Mouse (Mus musculus): ENCODE data around the gene Tgm6.
A peak's percentile ranks its signal among the peaks of the same experiment; 100 is the strongest.

Tgm6 gene

DNA sequence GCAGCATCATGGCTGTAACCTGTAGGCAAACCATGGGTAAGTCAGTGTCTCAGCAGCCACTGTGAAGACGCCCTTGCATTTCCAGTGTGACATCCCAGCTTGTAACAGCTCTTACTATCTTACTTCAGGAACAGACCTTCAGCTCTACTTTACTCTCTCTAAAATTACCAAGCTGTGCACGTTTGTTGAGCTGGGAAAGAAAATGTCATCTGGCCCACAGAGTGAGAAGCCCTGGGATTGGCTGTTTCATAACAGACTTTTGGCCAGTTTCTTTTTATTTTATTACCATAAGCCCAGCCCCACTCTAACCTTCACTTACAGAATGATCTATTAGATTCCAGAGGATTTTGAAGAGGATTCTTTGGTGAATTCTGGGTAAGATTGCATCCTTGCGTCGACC is at the start of gene Tgm6:
TSS of gene Tgm6 (plus strand) at position 301 of the 400 bp plus-strand sequence.
- no peak for DNase-seq (ENCODE audit: low spot score in 2 of 2)

DNA sequence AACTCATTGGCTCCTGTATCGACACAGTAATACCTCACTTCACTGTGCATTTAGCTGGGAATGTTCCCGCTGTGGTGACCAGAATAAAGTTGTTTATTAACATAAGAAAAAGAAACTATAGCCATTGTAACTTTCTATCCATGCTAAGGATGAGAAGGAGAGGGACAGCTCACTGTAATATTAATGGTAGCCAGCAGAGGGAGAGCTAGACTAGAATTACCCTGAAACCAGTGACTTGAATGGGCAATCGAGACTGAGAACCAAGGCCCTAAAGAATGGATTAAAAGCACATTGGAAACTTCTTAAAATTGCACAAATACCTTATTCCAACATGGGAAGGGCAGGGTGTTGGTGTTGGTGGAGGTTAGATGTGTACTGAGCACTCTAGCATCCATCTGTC is 44.0 kb upstream of the Tgm6 start:
- DNase-seq (ENCODE audit: low spot score in 2 of 2) = peak in 1 of 2 experiments; percentile 58

DNA sequence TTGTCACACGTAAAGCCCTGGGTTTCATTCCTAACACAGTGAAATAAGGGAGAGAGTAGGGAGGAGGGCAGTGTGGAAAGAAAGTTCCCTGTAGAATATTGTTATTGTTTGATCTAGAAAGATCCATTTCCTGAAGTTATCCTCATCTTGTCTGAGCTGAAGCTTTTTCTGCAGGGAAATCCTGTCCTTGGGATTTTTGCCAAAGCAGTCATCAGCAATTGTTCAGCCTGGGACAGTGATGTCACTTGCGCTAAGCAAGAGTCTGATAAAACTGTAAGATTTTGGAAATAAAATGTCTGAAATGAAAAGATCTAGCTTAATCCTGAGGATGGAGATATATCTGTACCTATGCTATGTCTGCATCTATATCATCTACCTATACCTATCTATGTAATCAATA is 41.8 kb upstream of the Tgm6 start:
- DNase-seq (ENCODE audit: low spot score in 2 of 2) = no peak

DNA sequence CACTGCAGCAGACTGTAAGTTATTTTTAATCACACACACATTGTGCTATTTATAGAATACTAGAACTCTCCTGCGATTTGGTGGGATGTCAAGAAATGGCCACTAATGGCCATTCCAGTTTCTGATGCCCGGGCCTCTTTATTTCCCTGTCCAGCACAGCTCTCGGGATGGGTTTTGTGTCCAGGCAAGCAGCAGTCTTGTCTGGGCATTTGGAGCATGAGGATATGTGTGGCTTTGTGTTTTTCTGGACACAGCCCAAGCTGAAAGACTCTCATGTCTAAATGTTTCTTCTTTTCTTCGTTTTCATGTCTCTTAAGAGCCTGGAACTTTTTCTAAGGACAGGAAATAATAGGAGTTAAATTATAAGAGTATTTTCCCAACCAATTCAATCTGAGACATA is 588 bp downstream of the Tgm6 start:
- DNase-seq (ENCODE audit: low spot score in 2 of 2) = no peak

DNA sequence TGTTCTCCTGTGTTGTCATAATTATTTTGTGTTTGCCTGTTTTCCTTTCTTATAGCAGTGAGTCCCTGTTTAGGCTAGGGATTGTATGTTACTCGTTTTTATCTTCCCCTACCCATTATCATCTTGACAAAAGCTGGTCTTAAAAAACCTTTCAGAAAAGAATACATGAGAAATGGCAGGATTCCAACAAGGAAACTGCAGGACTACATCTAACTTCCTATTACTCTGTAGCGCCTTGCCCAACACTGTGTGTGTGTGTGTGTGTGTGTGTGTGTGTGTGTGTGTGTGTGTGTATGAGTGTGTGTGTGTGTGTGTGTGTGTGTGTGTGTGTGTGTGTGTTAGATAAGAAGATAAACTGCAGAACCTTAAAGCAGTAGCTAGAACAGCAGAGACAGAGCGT is 1.2 kb downstream of the Tgm6 start:
- no peak for DNase-seq (ENCODE audit: low spot score in 2 of 2)

DNA sequence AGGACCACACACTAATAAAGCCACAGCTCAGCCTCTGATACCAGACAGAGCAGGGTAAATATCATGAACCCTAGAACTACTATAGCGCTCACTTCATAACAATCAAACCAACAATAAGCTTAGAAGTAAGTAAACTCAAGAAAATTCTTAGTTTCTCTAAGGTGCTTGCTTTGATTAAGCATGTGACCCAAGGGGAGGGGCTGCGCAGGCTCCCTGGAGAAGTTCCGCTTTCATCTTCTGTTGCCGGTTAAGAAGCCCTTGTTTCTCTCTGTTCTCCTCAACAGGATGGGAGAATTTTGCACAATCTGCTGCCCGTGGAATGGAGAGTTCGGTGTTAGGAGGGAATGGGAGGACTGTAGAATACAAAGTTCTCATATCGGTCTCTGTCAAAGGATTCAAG is 6.4 kb downstream of the Tgm6 start:
- no peak for DNase-seq (ENCODE audit: low spot score in 2 of 2)

DNA sequence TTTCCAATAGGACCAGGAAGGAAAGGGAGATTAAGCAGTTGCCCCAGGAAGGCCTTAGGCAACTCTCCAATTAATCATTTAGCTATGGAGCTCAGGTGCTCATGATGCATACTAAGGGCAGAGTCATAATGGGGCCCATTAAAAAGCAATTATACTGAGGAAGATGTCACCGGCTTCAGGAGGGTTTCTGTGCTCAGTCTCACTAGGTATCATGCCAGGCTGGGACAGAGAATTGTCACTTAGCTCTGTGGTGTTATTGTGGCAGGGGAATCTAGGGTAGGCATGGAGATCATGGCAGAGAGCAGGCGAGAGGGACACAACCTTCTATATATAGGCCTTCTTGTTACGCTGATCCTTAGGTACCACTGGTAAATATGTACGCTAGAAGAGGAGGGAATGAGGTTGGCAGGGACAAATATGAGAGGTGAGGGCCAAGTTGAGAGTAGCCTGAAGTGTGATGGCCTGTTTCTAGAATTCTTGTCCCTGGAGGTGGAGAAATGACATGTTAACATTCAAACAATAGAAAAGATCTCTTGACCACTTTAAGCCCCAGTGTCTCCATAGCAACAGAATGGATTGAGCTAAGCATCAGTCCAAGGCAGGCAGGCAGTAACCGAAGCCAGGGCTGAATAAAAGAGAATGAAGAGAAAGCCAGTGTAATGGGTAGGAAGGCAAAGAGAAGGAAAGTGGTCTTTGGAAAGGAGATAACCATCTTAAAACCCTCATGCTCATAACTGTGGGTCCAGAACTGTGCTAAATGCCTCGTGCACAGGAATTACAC is 13.3 kb downstream of the Tgm6 start:
- no peak for DNase-seq (ENCODE audit: low spot score in 2 of 2)

DNA sequence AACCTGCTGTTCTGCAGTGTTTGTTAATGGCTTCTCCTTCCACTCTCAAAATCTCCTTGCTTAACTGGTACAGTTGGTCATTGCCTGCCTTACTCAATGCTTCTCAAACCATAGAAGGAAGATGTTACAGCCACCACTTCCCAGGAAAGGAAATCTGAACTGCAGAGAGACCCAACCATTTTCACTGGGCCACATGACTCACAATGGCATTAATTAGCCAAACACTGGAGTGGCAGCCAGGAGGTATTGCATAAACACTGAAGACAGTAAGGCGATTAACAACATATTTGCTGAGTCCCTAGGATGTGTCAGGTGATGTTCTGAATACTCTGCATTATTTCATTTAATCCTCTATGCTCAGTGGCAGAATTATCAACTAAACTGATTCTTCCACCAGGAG is 13.9 kb downstream of the Tgm6 start:
- no peak for DNase-seq (ENCODE audit: low spot score in 2 of 2)

DNA sequence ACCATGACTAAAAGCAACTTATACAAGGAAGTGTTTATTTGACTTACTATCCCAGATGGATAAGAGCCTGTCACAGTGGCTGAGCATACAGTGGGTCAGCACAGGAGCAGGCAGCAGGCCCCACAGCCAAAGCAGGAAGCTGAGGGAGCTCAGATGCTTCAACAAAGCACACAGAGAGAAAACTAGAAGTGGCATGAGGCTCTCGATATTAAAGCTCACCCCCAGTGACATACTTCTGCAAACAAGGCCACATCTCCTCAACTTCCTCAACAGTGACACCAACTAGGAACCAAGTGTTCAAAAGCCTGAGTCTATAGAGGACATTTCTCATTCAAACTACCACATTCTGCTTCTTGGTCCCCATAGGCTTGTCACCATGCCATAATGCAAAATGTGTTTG is 17.5 kb downstream of the Tgm6 start:
- DNase-seq (ENCODE audit: low spot score in 2 of 2) = no peak

DNA sequence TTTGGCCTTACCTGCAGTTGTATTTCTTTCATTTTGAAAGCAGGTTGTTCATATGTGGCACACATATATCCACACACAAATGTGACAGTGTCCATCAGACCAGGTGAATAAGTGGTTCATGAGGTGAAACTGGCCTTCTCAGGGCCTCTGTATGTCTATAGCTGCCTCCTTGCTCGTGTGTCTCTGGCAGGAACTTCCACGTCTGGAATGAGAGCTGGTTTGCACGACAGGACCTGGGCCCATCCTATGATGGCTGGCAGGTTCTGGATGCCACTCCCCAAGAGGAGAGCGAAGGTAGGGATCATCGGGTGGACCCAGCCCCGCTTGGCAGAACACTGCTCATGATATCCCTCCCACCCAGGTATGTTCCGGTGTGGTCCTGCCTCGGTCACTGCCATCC is 30.8 kb downstream of the Tgm6 start:
- DNase-seq (ENCODE audit: low spot score in 2 of 2) = no peak

DNA sequence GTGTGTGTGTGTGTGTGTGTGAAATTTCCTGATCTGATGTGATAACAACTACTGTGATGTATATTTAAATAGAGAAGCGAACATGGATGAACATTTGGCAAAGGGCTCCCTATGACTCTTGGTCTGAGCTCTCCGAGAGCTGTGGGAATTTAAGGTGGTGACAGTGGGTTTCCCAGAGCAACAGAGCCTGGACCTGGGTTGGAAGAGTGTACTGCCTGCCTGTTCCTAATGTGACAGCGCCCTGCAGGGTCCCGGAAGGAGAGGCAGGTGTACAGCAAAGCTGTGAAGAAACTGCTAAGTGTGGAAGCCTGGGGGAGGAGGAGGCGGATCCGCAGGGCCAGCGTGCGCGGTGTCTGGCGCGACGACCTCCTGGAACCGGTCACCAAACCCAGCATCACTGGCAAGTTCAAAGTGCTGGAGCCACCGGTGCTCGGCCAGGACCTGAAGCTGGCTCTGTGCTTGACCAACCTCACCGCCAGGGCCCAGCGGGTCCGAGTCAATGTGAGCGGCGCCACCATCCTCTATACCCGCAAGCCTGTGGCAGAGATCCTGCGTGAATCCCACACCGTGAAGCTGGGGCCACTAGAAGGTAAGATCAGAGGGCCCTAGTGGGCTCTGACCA is 32.6 kb downstream of the Tgm6 start:
- DNase-seq (ENCODE audit: low spot score in 2 of 2) = no peak

DNA sequence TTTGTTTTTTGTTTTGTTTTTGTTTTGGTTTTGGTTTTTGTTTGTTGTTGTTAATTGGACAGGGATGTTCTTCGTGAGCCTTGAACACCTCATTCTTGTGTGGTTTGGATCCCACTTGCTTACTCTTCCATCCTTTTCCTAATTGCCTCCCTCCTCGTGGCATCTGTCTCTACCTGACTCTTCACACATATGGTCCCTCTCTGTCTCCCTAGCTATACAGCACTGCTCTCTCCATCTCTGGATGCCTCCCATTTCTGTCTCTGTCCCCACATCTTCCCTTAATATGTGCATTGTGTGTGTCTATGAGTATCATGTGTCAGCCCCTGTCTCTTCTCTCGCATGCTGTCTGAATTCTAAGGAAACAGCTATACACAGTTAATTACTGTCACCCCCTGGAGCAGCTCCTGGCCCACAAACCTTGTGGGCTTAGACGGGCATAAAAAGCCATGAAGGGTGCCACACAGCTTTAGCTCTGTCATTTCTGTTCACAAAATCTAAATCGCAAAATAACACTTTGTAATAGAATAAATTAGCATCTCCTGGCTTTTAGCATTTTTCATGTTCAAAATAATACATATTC is 34.0 kb downstream of the Tgm6 start:
- DNase-seq (ENCODE audit: low spot score in 2 of 2) = no peak

DNA sequence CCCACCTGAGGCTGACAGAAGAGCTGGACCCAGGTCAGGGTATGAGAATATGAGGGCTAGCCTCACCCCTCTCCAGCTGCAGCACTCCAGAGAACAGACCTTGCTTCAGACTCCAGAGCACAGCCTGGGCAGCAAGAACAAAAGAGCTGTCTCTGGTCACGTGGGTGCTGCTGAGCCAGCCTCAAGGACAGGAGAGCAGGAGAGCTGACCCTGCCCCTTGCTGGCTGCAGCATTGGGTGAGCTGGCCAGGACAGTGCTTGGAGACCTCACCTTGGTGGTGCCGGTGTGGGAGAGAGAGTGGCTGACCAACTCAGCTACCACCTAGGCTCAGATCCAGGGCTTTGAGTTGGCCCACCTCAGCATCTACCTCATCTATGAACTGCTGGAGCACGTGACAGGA is 43.0 kb downstream of the Tgm6 start:
- DNase-seq (ENCODE audit: low spot score in 2 of 2) = no peak

DNA sequence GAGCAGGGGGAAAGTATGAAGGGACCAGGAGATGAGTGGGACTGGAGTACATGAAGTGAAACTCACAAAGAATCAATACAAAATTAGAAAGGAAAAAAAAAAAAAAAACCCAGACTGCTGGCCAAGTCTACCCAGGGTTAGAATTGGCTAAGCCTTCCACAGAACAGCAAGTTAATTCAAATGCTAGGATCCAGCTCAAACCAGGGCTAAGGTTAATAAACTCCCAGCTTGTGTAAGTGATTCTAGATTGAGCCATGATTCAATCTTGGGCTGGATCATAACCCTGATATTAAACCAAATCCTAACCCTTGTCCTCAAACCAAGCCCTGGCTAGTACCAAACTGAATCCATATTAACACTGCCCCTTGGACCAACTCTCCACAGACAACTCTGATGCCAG is 43.6 kb downstream of the Tgm6 start:
- DNase-seq (ENCODE audit: low spot score in 2 of 2) = no peak

DNA sequence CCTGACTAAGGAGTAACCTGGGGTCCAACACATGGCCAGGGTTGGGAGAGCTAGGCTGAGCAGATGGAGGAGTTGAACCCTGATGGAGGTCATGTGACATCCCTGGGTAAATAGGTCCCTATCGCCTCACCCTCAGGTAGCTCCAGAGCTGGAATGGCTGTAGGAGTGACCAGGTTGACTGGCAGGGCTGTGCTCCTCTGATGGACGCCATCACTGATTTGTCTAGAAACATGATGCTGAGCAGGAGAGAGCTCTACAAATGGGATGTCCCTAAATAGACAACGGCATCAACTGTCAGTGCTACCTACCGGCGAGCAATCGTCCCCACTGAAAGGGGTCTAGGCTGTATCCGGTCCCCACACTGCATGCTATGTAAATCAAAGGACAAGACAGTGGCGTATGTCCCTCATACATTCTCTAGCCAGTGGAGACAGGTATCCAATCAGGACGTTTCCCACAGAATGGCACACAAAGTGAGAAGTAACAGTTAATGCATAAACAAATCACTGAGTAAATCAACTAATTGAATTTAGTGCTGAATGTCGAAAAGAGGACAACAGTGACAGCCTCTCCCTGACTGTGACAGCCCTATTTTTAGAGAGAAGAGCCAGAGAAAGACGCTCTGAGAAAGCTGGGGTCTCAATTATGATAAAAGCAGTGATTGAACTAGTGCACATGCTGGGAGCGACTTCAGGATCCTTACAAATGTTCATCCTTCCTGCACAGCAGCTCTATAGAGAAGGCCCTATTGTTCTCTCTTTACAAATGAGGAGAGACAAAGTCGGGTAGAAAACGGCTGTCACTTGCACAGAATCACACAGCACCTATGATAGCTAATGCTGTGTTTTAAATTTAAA is 45.2 kb downstream of the Tgm6 start:
- no peak for DNase-seq (ENCODE audit: low spot score in 2 of 2)

DNA sequence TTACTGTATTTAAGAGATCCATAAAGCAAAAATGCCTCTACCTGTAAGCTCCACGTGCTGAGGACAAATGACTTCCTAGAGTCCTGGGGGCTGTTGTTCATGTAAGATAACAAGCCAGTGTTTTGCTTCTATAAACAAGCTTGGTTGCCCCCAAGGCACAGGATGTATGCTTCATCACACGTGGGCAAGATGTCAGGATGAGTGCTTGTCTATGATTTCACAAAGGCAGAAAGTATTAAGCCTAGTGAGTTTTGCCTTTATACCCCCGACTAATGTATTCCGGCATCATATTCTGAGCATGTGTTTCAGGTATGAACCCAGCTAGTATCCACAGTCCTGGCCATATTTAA is 45.8 kb downstream of the Tgm6 start:
- no peak for DNase-seq (ENCODE audit: low spot score in 2 of 2)

DNA sequence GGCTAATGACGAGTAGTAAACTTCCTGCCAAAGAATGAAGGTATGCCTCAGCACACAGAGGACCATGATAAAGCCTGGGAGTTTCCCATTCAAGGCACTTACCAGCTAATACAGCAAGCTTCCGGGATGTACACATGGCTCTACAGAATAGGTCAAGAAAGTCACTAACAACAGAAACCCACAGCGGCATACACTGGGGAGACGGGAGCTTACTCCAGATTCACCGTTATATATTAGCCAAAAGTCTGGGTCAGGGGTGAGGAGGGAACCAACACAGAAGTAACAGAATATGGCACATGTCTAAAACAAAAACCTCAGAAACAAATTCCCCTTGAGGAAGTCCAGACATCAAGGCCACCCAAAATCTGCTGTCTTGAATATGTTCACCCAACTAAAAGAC is 50.5 kb downstream of the Tgm6 start:
- DNase-seq (ENCODE audit: low spot score in 2 of 2) = no peak

DNA sequence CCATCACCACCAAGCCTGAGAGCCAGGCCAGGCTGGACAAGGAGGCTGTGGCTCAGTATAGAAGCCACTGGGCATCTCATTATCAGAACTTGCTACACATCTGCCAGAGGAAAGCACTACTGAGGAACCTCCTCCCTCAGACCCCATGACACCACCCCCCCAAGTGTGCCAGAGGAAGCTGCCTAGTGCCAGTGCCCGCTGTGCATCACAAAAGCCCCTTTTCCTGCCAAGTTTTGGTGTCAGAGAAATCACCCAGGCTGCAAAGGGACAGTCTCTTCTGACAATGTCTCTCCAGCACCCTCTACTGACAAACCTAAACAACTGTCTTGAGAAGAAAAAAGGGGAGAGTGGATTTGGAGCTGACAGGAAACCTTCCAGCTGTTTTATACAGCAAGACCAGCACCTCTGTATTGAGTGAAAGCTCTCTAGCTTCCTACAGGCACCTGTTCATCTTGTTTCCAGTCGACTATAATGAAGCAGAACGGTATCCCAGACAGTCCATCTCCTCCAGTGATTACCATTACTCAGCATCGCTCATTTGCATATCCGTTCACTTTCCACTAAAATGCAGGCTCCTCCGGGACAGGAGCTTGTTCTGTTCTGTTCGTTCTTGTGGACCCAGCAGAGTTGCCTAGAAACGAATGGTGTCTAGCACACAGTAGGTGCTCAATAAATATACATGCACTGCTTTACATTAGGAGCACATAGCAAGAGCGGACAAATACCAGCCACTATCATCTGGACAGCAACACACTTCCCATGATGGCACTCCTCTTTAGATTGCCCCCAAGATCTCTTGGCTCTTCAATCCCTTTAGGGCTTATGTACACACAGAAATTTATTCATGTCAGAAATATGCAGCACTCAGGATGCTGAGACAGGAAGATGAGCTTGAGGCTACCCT is 54.3 kb downstream of the Tgm6 start:
- DNase-seq (ENCODE audit: low spot score in 2 of 2) = peak in 1 of 2 experiments; percentile 34

DNA sequence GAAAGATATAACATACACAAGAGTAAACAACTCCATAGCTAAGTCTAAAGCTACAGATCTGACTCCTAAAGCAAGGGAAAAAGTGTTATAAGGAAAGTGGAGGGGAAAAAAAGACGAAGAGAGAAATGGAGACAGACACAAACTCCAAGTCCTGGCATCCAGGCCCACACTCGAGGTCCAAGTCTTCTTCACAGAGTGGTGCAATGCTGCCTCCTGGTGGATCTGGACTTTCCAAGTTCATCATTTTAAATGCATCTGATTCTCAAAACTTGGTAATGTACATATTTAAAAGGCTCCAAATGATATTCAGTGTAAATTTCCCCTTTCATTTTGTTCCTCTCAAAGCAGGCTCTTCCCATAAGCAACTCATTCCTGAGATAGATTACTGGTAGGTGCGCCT is 55.6 kb downstream of the Tgm6 start:
- DNase-seq (ENCODE audit: low spot score in 2 of 2) = peak in 1 of 2 experiments; percentile 75

DNA sequence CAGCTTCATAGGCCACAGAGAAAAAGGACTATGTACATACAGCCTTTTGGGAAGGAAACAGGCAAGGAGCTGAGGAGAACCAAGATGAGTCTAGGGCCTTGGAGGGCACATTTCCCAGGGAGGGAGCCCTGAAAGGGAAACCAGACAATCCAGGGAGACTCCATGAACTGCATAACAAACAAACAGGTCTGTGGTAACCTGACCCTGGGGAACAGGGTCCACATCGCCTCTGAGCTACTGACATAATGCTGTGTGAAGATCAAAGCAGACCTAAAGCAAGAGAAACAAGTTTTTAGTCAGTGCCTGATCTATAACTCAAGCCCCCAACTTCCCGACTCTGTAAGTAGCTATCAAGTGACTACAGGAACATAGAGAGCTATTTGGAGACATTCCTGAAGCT is 59.5 kb downstream of the Tgm6 start:
- DNase-seq (ENCODE audit: low spot score in 2 of 2) = no peak

DNA sequence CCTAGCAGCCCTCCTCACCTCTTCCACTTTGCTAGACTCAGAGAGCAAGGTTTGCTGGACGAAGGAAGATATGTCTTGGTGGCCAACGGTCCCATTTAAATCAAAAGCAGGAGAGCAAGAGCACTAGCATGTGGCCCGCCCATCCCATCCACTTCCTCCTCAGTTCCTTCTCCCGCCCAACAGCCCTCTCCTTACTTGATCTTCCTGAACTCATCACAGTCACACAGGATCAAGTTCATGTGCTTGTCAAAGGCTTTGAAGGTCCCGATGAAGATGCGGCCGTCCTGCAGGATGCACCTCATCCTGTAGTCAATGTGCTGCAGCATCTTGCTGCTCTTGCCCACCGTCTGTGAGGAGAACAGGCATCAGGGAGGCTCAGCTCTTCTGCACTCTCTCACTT is 64.6 kb downstream of the Tgm6 start:
- DNase-seq (ENCODE audit: low spot score in 2 of 2) = no peak

DNA sequence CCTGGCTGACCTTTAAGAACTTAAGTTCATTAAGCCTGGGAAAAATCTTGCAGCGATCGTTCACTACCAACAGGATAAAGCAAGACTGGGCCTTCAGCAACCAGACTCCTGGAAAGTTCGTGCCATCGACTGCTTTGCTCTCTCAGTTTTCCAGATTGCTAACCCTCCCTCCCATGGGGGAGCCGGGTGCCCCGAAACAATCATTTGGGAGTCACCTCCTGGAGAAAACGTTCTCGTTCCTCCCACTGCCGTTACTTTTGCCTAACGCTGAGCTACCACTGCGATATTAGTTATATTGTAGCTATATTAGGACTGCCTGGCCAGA is 66.1 kb downstream of the Tgm6 start:
- DNase-seq (ENCODE audit: low spot score in 2 of 2) = peak in 1 of 2 experiments; percentile 23
